Mouse (Mus musculus) R1 (cell line): Measurements from ENCODE around the gene Ubxn1.
A peak's percentile ranks its signal among the peaks of the same experiment; 100 is the strongest.

ENCODE experiments used
- DNase-seq: peaks from one replicate; pipeline ENCODE4 v3.0.0-alpha.2; 2018; ENCODE audit warnings: low read depth, low spot score

Ubxn1 gene

GRCm38 (mm10) chr19:8898576-8898975 lies 27.3 kb downstream of the Ubxn1 start:
- no peak for DNase-seq

- DNase-seq = no peak
Observed at GRCm38 (mm10) chr19:8899079-8899478, 27.8 kb downstream of the Ubxn1 start.

GRCm38 (mm10) chr19:8903412-8903811 lies 32.1 kb downstream of the Ubxn1 start:
- no peak for DNase-seq

- no peak for DNase-seq
Observed at GRCm38 (mm10) chr19:8908531-8908930, 37.2 kb downstream of the Ubxn1 start.

- DNase-seq = no peak
Observed at GRCm38 (mm10) chr19:8911810-8912209, 40.5 kb downstream of the Ubxn1 start.

- DNase-seq = no peak
Observed at GRCm38 (mm10) chr19:8914212-8914611, 42.9 kb downstream of the Ubxn1 start.

- no peak for DNase-seq
Observed at GRCm38 (mm10) chr19:8919000-8919399, 47.7 kb downstream of the Ubxn1 start.

- no peak for DNase-seq
Observed at GRCm38 (mm10) chr19:8919684-8920072, 48.4 kb downstream of the Ubxn1 start.

GRCm38 (mm10) chr19:8920073-8920736 lies 48.9 kb downstream of the Ubxn1 start, which contains the start of gene B3gat3:
B3gat3 (plus strand) TSS chr19:8920374.
- peak; percentile 94 for DNase-seq

GRCm38 (mm10) chr19:8920836-8921291 lies 49.6 kb downstream of the Ubxn1 start:
- peak; percentile 76 for DNase-seq

- no peak for DNase-seq
Observed at GRCm38 (mm10) chr19:8921741-8922140, 50.4 kb downstream of the Ubxn1 start.
